Mouse (Mus musculus): ENCODE results near the gene Klhl3.

DNA sequence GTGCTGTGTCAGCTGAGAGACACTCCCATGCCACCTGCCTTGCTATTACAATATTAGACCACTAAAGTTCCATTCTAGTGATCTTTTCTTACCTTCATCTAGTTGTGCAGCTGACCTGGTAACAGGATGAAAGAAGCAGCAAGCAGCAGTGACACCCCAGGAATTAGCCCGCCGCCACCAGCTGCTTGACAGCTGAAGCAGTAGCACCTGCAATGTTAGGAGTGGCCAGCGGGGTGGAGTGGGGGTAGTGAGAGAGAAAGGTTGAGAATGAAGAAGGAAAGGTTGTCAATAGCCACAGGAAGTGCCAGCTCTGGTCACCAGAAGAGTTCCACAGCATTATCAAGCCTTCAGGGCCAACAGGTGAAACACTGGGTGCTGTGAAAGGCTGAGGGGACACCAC, 18.3 kb upstream of the Klhl3 start:
- TF ChIP-seq POLR2A (IDR thresholded peaks at IDR 0.05; ENCODE audit: control insufficient read depth, low read depth, low read length) (no peak), CTCF (IDR thresholded peaks at IDR 0.05; ENCODE audit: control insufficient read depth, insufficient read depth, insufficient replicate concordance, low read depth, low read length) (no peak)
